Mouse (Mus musculus): ENCODE results near the gene Scn10a.

Scn10a gene

DNA sequence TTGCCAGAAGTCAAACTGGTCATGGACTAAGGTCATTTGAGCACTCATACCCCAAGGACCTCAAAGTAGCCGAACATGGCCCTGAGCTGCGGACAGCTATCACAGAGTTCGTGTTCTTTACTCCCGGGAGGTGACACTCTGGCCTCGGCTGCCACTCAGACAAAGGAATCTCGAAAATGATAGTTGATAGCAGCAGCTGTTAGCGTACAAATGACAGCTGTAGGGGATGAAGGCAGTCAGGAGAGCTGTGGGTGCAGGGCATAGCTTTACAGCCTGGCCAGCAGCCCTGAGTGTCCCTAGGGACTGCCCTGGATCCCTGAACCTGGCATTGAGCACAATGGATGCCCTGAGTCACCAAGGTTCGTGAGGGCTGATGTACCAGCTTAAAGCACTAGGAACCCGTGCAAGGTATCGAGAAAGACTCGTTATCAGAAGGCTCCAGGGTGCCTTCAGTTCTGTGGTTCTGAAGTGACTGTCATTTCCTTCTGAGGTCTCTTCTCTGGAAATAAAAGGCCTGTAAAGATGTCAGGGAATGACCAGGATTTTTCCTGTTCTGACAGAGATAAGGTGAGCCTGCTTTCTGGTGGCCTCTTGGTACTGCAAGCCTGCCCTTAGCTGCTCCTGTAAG lies 84.8 kb downstream of the Scn10a start:
- no peak for DNase-seq (ENCODE audit: low spot score)

DNA sequence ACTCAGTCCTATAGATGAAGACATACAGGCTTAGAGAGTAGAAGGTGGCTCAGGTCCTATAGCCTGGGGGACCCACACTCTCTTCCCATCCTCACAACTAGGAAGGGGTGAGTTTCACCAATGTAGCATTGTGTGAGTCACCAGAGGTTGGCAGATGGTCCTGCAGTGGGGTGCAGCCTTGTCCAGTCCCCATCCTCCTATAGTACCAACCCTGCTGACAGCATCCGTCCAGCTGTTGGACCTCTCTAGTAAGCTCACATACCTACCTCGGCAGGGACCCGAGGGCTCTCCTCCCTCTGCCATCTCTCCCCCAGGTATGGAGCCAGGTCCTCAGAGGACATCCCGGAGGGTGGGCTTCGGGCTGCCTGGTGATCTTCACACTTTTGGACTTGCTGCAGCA lies 85.6 kb downstream of the Scn10a start:
- DNase-seq (ENCODE audit: low spot score): no peak

GRCm38 (mm10) chr9:119632801-119633200 lies 86.3 kb downstream of the Scn10a start:
- DNase-seq (ENCODE audit: low spot score): no peak

- DNase-seq (ENCODE audit: low spot score): peak; percentile 11
Observed at GRCm38 (mm10) chr9:119631899-119632533, 87.1 kb downstream of the Scn10a start.

GRCm38 (mm10) chr9:119631393-119631898 lies 87.7 kb downstream of the Scn10a start:
- DNase-seq (ENCODE audit: low spot score): no peak

DNA sequence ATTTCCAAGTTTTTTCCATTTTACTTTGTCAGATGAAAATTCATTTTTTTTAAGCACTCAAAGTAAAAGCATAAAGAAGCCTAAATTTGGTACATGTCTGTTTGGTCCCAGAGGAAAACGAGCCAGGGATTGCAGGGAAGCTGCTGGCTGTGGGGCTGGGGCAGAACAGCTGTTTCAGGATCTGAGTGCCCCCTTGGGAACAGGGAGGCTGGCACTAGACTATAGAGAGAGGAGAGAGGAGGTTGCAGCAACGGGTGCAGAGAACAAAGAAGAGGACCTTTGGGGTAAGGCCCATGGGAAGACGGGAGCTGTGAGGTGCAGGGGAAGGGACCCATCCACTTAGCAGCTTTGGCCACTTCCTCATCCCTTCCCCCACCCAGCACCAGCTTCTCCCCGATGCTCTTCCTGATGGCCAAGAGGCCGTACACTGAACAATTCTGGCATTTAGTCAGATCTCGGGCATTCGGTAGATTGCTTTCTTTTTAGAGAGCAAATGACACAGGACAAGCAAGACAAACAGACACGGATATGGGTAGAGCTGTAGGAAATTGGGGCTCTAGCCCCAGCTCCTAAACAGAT lies 90.3 kb downstream of the Scn10a start:
- DNase-seq (ENCODE audit: low spot score): no peak

DNA sequence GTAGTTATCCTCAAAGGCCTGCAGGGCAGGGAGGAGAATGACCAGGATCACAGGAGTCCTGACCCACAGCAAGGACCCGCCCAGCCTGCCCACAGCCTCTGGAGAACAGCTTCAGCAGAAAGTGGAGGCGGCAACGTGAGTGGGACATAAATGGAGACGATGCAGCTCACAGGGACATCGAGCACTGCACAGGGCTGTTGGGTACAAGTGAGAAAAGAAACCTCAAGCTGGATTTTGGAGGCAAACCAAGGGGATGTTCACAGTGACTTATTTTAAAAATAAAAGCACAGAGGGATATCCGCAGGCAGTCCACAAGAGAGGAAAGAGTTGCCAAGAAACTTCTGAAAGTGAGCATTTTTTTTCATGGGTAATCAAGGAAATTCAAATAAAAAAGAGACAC lies 91.9 kb downstream of the Scn10a start:
- no peak for DNase-seq (ENCODE audit: low spot score)

- no peak for DNase-seq (ENCODE audit: low spot score)
Observed at GRCm38 (mm10) chr9:119624151-119624550, 95.0 kb downstream of the Scn10a start.

DNA sequence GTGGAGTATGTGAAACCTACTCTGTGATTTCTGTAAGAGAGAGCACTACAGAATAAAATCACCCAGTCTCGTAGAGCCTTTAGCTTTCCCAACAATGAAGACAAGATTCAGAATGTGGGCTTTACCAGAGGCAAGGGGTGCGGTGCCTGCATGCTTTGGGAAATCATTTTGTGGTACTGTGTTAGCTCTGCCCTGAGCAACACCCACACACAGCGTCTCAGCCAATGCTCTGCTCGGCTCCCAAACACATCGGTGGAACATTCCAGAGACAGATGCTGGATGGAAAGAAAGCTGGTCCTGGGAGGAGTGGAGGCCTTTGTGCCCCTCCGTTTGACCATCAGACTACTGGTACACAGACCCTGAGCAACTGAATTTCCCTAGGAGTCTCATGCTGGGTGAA lies 104.3 kb downstream of the Scn10a start:
- DNase-seq (ENCODE audit: low spot score): no peak

DNA sequence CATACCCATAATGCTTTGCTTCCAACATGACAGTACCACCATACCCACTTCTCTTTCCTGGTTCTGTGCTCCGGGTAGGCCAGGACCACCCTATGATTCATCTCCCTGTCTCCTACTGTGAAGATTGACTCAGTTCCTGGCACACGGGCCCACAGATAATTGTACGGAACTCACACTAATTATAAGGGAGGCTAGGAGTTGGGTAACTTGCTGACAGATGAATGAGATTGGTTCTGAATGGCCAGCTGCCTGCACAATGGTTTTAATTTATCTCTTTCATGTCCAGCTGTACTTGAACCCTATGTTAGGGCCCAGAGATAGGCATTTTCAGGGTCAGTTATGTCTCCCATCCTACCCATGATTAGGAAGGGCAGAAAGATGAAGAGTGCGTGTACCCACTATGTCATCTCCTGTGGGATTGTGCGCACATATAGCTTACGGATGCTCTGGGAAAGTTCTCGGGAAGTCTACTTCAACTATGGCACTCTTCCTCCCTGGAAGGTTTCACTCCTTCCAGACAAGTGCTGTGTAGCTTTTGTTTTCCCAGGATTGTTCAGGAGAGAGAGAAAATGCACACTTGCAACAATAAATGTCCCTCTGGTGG lies 108.5 kb downstream of the Scn10a start:
- no peak for DNase-seq (ENCODE audit: low spot score)

GRCm38 (mm10) chr9:119606906-119607305 lies 112.2 kb downstream of the Scn10a start:
- DNase-seq (ENCODE audit: low spot score): no peak

GRCm38 (mm10) chr9:119604607-119605006 lies 114.5 kb downstream of the Scn10a start:
- no peak for DNase-seq (ENCODE audit: low spot score)

DNA sequence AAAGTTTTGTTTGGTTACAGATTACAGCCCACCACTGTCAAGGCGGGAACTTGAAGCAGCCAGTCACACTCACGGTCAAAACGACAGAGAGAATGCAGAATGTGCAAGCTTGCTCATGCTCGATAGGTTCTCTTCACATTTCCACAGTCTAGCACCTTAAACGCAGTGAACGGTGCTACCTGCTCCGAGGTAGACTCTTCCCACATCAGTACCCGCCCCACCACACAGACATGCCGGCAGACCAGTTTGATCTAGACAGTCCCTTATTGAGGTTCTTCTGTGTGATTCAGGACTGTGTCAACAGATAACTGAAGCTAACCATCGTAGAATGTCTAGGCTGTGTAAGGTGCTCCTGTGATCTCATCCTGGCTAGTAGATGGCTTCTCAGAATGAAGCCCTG lies 120.6 kb downstream of the Scn10a start:
- no peak for DNase-seq (ENCODE audit: low spot score)

- DNase-seq (ENCODE audit: low spot score): no peak
Observed at GRCm38 (mm10) chr9:119597332-119597731, 121.8 kb downstream of the Scn10a start.

GRCm38 (mm10) chr9:119589592-119589991 lies 129.5 kb downstream of the Scn10a start:
- no peak for DNase-seq (ENCODE audit: low spot score)

DNA sequence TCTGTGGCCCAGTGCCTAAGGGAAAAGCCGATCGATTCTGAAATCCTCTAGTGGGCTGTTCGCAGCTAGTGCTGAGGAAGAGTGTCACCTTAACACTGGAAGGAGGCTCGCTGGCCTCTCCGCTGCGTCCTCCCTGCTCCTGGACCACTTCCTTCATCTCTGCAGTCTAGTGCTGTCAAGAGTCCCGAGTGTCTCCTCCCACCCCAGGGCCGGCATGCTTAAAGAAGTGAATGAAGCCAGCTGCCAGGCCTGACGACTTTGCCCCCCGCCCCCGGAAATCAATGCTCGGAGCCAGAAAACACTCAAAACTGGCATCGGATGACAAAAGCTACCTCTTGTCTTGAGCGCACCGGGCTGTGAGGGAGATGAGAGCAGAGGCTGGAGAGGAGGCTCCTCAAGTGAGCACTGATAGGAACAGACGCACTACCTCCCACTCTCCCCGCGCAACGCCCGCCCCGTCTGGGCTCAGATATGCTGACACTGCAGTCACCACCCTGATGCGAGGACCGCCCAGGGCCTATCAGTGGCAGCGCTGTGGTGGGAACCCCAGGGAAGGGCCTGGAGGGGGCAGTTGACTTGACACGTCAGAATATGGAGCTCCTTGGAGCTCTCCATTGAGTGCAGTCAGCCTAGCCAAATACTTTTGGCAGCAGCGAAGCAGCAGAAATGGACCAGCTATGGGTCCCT lies 130.2 kb downstream of the Scn10a start:
- no peak for DNase-seq (ENCODE audit: low spot score)

DNA sequence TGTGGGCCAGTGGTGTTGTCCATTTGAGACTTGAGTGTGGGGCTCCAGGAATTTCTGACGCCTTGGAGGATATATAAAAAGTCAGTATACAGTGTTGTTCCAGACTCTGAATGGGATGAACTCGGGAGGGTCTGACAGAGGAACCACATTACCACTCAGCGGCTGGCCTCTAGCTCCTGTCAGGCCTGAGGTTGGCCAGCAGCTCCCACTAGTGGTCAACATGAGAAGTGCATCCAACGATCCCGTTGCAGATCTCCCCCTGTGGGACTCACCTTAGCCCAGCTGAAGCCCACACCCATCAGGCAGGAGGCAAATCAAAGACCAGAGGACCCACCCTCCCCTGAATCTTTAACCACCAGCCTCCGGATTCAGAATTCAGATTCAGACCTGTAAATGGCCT lies 138.5 kb downstream of the Scn10a start:
- DNase-seq (ENCODE audit: low spot score): peak; percentile 73

GRCm38 (mm10) chr9:119580187-119580586 lies 138.9 kb downstream of the Scn10a start:
- no peak for DNase-seq (ENCODE audit: low spot score)

DNA sequence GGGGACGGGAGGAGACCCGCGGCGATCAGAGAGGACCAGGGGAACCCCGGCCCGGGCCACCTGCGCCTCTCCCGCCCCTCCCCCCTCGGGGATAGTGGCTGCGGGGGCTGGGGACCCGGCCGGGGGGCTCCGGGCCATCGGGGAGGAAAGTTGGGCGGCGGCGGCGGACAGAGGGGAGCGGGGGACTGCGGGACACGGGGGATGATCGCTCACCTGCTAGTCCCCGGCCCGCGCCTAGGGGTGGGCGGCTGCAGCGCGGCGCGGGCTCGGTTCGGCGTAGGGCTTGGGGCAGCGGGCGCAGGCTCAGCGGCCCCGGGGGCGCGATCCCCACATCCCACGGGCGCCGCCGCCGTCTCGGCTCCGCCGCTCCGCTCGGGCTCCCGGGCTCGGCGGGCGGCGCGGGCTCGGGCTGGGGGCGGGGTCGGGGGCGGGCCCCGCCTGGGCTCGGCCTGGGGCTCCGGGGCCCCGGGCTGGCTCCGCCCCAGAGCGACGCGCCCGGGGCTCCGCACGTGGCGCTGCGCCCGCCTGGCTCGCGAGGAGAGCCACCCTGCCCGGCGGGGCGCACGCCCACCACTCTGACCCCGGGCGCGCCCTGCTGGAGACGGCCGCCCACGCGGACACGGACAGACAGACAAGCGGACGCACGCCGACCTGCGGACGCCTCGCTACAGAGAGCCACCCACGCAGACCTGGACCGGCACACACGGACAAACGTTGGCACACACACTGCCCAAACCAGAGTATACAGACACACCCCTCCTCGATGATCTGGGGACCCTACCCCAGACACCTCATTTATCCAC lies 140.3 kb downstream of the Scn10a start, which contains the start of gene Scn5a:
TSS of gene Scn5a (minus strand) at position 381 of the 803 bp plus-strand sequence.
- no peak for DNase-seq (ENCODE audit: low spot score)

GRCm38 (mm10) chr9:119578311-119578635 lies 140.8 kb downstream of the Scn10a start:
- DNase-seq (ENCODE audit: low spot score): no peak

DNA sequence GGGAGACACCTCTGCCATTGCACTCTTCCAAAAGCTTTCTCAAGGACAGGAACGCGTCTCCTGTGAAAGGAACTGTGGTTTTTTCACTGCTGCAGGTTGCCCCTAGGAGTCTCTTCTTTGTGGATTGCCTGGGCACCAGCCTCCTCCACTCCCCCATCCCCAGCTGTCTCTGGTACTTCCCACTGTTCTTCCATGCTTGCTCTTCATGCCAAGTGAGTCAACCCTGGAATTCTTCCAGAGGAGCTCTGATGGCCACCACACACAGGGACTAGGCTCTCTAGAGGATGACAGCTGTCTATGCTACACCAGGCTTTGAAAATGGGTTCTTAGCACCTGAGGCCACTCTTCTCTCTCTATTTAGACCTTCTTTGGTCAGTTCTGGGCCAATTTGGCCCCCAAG lies 142.1 kb downstream of the Scn10a start:
- DNase-seq (ENCODE audit: low spot score): no peak

DNA sequence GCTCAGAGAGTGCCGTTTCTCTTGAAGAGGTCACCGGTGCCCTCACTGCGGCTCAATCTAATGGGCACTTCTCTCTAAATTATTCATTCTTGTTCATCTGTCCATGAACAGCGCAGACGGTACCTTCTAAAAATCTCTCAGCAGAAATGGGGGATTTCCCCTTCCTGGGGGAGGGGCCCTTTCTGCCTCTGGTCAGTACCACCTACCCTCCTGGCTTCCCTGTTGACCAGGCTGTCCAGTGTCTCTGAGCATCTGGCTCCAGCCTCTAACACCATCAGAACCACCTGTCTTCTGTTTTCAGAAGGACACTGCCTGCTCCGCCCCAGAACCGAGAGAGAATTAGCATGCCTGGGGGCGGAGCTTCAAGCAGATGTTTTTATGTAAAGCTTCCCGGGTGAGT lies 143.4 kb downstream of the Scn10a start:
- DNase-seq (ENCODE audit: low spot score): no peak
